ENCODE assay signal across 8 mouse cellular contexts in the genomic region with DNA sequence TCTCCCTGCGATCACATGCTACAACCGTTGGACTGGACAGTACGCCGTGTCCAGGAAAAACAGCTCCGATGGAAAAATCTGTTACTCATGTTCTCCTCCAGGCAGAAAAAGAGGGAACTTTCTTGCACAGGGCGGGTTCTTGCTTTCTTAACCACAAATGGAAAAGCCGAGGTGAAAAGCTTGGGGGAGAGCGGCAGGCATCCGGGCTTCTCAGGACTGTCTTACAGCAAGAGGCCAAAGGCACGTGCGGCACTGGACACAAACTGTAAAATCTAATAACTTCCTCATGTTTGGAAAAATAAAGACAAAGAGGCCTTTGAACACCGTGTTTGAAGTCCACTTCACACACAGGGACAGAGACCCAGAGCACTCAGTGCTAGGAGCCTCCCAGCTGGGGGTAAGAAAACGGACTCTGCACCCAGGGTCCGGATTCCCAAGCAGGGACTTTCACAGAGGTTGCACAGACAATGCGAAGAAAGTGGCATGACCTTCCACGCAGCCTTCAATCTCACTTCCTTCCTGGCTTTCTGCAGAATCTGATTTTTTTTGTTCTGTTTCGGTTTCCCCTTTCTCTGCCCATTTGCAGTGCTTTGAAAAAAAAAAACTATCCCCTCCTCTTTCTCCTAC.
DNase-seq lines count a peak whose midpoint lies in the region; ATAC-seq and TF ChIP-seq lines count a peak whose summit lies in the region.

No protein-coding gene starts in this region.

- ATAC-seq in kidney, postnatal 0 days (replicated peaks; ENCODE audit: low FRiP score, low read depth), result peak; percentile 95
- no peak for ATAC-seq in erythroblast, adult 5-6 weeks (replicated peaks; ENCODE audit: low FRiP score, poor library complexity, severe bottlenecking)

- H3K27me3 ChIP-seq in heart, embryonic 10.5 days (ENCODE audit: insufficient read depth, poor library complexity, severe bottlenecking), result no peaks in the 10 kb centered on the region
- H3K27me3 ChIP-seq in kidney, postnatal 0 days (ENCODE audit: insufficient read depth, low read length), result no peaks in the 10 kb centered on the region

- H3K9ac ChIP-seq in kidney, postnatal 0 days (ENCODE audit: low read depth, low read length), result no peak overlapping the region

- peak overlapping the region; percentile 76 for H3K27ac ChIP-seq in heart, embryonic 10.5 days
- peak overlapping the region; percentile 60 for H3K27ac ChIP-seq in kidney, postnatal 0 days

- H3K4me2 ChIP-seq in kidney, postnatal 0 days (ENCODE audit: low read length), result 0 out of 2 replicates have a peak overlapping the region, but pooled peaks have one; percentile 3

- H3K36me3 ChIP-seq in heart, embryonic 10.5 days, result 0 out of 2 replicates have a peak, but pooled peaks cover 3% of the 10 kb centered on the region
- H3K36me3 ChIP-seq in kidney, postnatal 0 days (ENCODE audit: insufficient read depth, low read length), result no peaks in the 10 kb centered on the region

- TF ChIP-seq CTCF in kidney, postnatal 0 days (IDR thresholded peaks at IDR 0.05; ENCODE audit: low read depth), result no peak

- 52% methylated on average over 17 of the region's 17 CpGs for WGBS in heart, embryonic 10.5 days
- WGBS in kidney, postnatal 0 days, result 38% methylated on average over 17 of the region's 17 CpGs

- no peaks in the 10 kb centered on the region for H3K9me3 ChIP-seq in heart, embryonic 10.5 days
- no peaks in the 10 kb centered on the region for H3K9me3 ChIP-seq in kidney, postnatal 0 days (replicated peaks; ENCODE audit: low read length)

- H3K4me3 ChIP-seq in heart, embryonic 10.5 days, result no peak overlapping the region
- no peak overlapping the region for H3K4me3 ChIP-seq in kidney, postnatal 0 days (replicated peaks; ENCODE audit: low read depth, low read length)

- H3K4me1 ChIP-seq in heart, embryonic 10.5 days, result peaks cover 11% of the 10 kb centered on the region; the same call in 1 of the 2 replicates
- 0 out of 2 replicates have a peak, but pooled peaks cover 7% of the 10 kb centered on the region for H3K4me1 ChIP-seq in kidney, postnatal 0 days (replicated peaks; ENCODE audit: insufficient read depth, low read length)

- peak; percentile 17 for DNase-seq in urinary bladder, postnatal 14 days (ENCODE audit: low spot score)
- no peak for DNase-seq in urinary bladder, adult 2 months (ENCODE audit: low spot score)
- DNase-seq in heart, embryonic 10.5 days (ENCODE audit: low spot score), result no peak
- peak; percentile 51 for DNase-seq in kidney, postnatal 0 days (ENCODE audit: low spot score)
- peak; percentile 59 for DNase-seq in lung, postnatal 36 days
- no peak for DNase-seq in right cerebral cortex, postnatal 36 days (ENCODE audit: low spot score in 2 of 2)
- DNase-seq in adipocyte (ENCODE audit: low spot score), result no peak

Comparison
In these comparisons a context has a peak if more than half of its experiments do, and no peak if none do; other contexts are left out.
1. DNase-seq: peak in urinary bladder, postnatal 14 days (single experiment), kidney, postnatal 0 days (single experiment) and lung, postnatal 36 days (single experiment); none in urinary bladder, adult 2 months (single experiment), heart, embryonic 10.5 days (single experiment), right cerebral cortex, postnatal 36 days (0 of 2) and adipocyte (single experiment).